Comparison of ENCODE assay signal across 7 mouse cellular contexts in genomic region chr4:136462086-136462838, GRCm38 (mm10). TPM values are rescaled to one million over a fixed set of nuclear protein-coding genes. Genes with fewer than 3 reads are reported as not detected.
A peak's percentile ranks its signal among the peaks of the same experiment; 100 is the strongest.
DNase-seq lines count a peak whose midpoint lies in the region; ATAC-seq and TF ChIP-seq lines count a peak whose summit lies in the region.

6030445D17Rik (plus strand) TSS chr4:136462250.

- WGBS in hindbrain, postnatal 0 days: under 1% methylated on average over 63 of the region's 64 CpGs

- H3K4me3 ChIP-seq in hindbrain, postnatal 0 days (ENCODE audit: low read length): peak within 1 kb of the TSS; percentile 65

- 0 out of 2 replicates have a peak, but pooled peaks cover 4% of the 10 kb centered on the region for H3K4me1 ChIP-seq in hindbrain, postnatal 0 days (ENCODE audit: insufficient read depth, low read length)

- 0 out of 2 replicates have a peak, but pooled peaks have one; percentile 8 for TF ChIP-seq CTCF in hindbrain, postnatal 0 days (IDR thresholded peaks at IDR 0.05; ENCODE audit: low read depth)

- H3K9ac ChIP-seq in hindbrain, postnatal 0 days (replicated peaks; ENCODE audit: low read length): peak within 1 kb of the TSS; percentile 58

- intact Hi-C loops in left cerebral cortex, postnatal 36 days (cut with DNase I): no loop called here

- ATAC-seq in hindbrain, postnatal 0 days: peak; percentile 85
- ATAC-seq in megakaryocyte-erythroid progenitor cell, adult 5-6 weeks (replicated peaks; ENCODE audit: low FRiP score, low TSS enrichment, poor library complexity, severe bottlenecking): peak; percentile 64

- no peaks in the 10 kb centered on the region for H3K36me3 ChIP-seq in hindbrain, postnatal 0 days (ENCODE audit: insufficient read depth, low read length)

- DNase-seq in adrenal gland, adult (ENCODE audit: inconsistent age in 2 of 2, low spot score in 1 of 2): peak; percentile 86 to 93
- peak; percentile 37 to 51 for DNase-seq in cerebellum, postnatal 4 days (ENCODE audit: low spot score in 2 of 2)
- peak; percentile 73 for DNase-seq in gastrocnemius, postnatal 10 days
- peak; percentile 74 for DNase-seq in hindbrain, postnatal 0 days (ENCODE audit: low spot score)
- DNase-seq in left cerebral cortex, postnatal 36 days (ENCODE audit: low spot score in 2 of 2): peak; percentile 78 to 86
- peak; percentile 65 for DNase-seq in skeletal muscle tissue, adult 2 months (ENCODE audit: low read depth, low spot score)

- H3K9me3 ChIP-seq in hindbrain, postnatal 0 days (ENCODE audit: low read length): no peaks in the 10 kb centered on the region

- no peaks in the 10 kb centered on the region for H3K27me3 ChIP-seq in hindbrain, postnatal 0 days (ENCODE audit: insufficient read depth, low read length)

- H3K27ac ChIP-seq in hindbrain, postnatal 0 days: peak within 1 kb of the TSS; percentile 78; the same call in 1 of the 2 replicates

- H3K4me2 ChIP-seq in hindbrain, postnatal 0 days (ENCODE audit: low read depth, low read length): peak within 1 kb of the TSS; percentile 78

RNA-seq across cellular contexts. Expression of gene 6030445D17Rik, which starts in this region (rescaled TPM):
- total RNA-seq in gastrocnemius, postnatal 10 days (2021): under 1 TPM; 0.25 to 0.26 TPM
- total RNA-seq in hindbrain, postnatal 0 days (2014; rRNA removed): 0.29 and 1.0 TPM in 2 replicates
- polyA plus RNA-seq in hindbrain, postnatal 0 days (2015; fragmentation: Nextera tagmentation; extraction: Ambion mirVana): 0.16 and 0.37 TPM in 2 replicates
- total RNA-seq in left cerebral cortex, postnatal 36 days (2021): under 1 TPM; 0.25 to 0.68 TPM
- not detected in 2 replicates for total RNA-seq in megakaryocyte-erythroid progenitor cell, adult 5-6 weeks (2014; fragmentation: Nextera tagmentation)
- total RNA-seq in megakaryocyte-erythroid progenitor cell, adult 5-6 weeks (2017): 1.2 TPM in 1 of 2 replicates, not detected in the other

Comparison
In these comparisons a context has a peak if more than half of its experiments do, and no peak if none do; other contexts are left out.
1. Peak in every context shown above with its lines: DNase-seq, ATAC-seq, H3K4me3 ChIP-seq and H3K27ac ChIP-seq.
2. Peak in DNase-seq in gastrocnemius, postnatal 10 days; RNA of the gene not detected or under 1 TPM.
3. Peak in DNase-seq in left cerebral cortex, postnatal 36 days; RNA of the gene not detected or under 1 TPM.